Mouse (Mus musculus) liver, embryonic 14.5 days (tissue): ENCODE data around the gene Lad1. TPM values are rescaled to one million over a fixed set of nuclear protein-coding genes. Genes with fewer than 3 reads are reported as not detected.

Experiments used
- ATAC-seq: fragments of 200-750 bp; cut with Nextera tagmentation; 2 replicates; pipeline ENCODE4 v1.8.0; 2017; ENCODE audit warnings: moderate number of reproducible peaks, mild to moderate bottlenecking, moderate library complexity; ENCODE audit not compliant: insufficient read depth
- DNase-seq, 3 experiments: peaks; one replicate each; pipeline ENCODE4 v3.0.0-alpha.2; 2012 to 2013; ENCODE audit warnings: low read depth in 3 of 3, low spot score in 3 of 3
- H3K27ac ChIP-seq: fragments of 300-500 bp; sonication (generic); 2 replicates; pipeline ENCODE4 v1.5.1; 2014; ENCODE audit warnings: moderate library complexity, mild to moderate bottlenecking, control low read depth, inconsistent platforms
- H3K27me3 ChIP-seq: fragments of 300-500 bp; sonication (generic); 2 replicates; pipeline ENCODE4 v1.6.1; 2014; ENCODE audit warnings: mild to moderate bottlenecking, low read length, moderate library complexity; ENCODE audit not compliant: control insufficient read depth, insufficient read depth
- H3K36me3 ChIP-seq: fragments of 300-500 bp; sonication (generic); replicated peaks from 2 replicates; pipeline ENCODE4 v1.6.1; 2014; ENCODE audit warnings: low read depth; ENCODE audit not compliant: control insufficient read depth, insufficient read depth
- H3K4me1 ChIP-seq, 2 experiments: fragments of 200-500 bp in 1 of 2; fragments of 300-500 bp in 1 of 2; sonication (generic) in 1 of 2; replicated peaks; 2 replicates each; pipeline ENCODE4 v1.6.1; 2012 to 2014; ENCODE audit warnings: antibody characterized with exemption in 1 of 2, inconsistent platforms in 1 of 2, low read length in 1 of 2; ENCODE audit not compliant: control insufficient read depth in 2 of 2, insufficient read depth in 2 of 2
- H3K4me2 ChIP-seq: fragments of 300-500 bp; sonication (generic); 2 replicates; pipeline ENCODE4 v1.6.1; 2014; ENCODE audit warnings: low read depth, mild to moderate bottlenecking, control low read depth, moderate library complexity
- H3K4me3 ChIP-seq, 2 experiments: fragments of 200-500 bp in 1 of 2; fragments of 300-500 bp in 1 of 2; sonication (generic) in 1 of 2; 2 replicates each; pipeline ENCODE4 v1.5.1; 2012 to 2014; ENCODE audit warnings: low read depth in 2 of 2, low read length in 2 of 2, mild to moderate bottlenecking in 2 of 2, control low read depth in 1 of 2, inconsistent platforms in 1 of 2, moderate library complexity in 1 of 2; ENCODE audit not compliant: insufficient read depth in 1 of 2
- H3K9ac ChIP-seq: fragments of 300-500 bp; sonication (generic); replicated peaks from 2 replicates; pipeline ENCODE4 v1.6.1; 2014; ENCODE audit warnings: mild to moderate bottlenecking, control low read depth, moderate library complexity
- H3K9me3 ChIP-seq: fragments of 300-500 bp; sonication (generic); 2 replicates; pipeline ENCODE4 v1.6.1; 2016; ENCODE audit warnings: low read length, mixed read lengths; ENCODE audit not compliant: control insufficient read depth
- CTCF ChIP-seq: IDR thresholded peaks from 2 replicates; pipeline ENCODE4 v1.5.1; 2016; ENCODE audit warnings: antibody characterized with exemption, low read depth, control low read depth
- EP300 ChIP-seq: IDR thresholded peaks from 2 replicates; pipeline ENCODE4 v1.6.1; 2016; ENCODE audit warnings: antibody characterized with exemption, low read depth
- WGBS: fragments of 180-500 bp; shearing (Covaris S2); extraction: QIAGEN DNeasy Blood & Tissue Kit; methylation state at CpG from one replicate; pipeline ENCODE4 v1.1.7; 2014; ENCODE audit not compliant: insufficient replicate concordance; 5-methylcytosine and 5-hydroxymethylcytosine counted together
- polyA plus RNA-seq, 2 experiments: library from polyadenylated mRNA; depleted of rRNA in 1 of 2; stranded (reverse) in 1 of 2; unstranded in 1 of 2; fragments of >200 nt; fragmentation: Nextera tagmentation in 1 of 2; extraction: Ambion mirVana in 1 of 2; gene quantifications; 2 replicates each; pipeline versions ENCODE4 v1.2.1 to v1.2.3; 2012 to 2014

The Lad1 gene
- polyA plus RNA-seq, 2 experiments = 0.12 to 0.14 TPM

DNA sequence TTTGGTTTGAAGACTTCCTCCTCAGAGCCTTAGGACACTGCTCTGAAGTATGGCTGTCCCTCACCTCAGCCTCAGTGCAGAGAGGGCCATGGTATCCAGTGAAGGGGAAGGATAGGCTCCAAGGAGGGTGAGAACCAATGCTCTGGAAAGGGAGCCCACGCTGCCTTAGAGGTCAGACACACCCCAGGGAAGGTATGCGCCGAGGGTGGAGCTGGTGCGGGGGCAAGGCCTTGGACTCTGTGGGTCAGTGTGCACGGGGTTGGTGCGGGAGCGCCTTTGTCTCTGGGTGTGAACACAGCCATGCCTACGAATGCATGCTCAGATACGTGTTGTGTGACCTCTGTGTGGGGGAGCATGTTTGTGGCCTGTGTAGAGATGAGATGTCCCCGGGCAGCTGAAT is 1.7 kb downstream of the Lad1 start:
- WGBS = 53% methylated on average over 10 of the region's 10 CpGs
- TF ChIP-seq EP300 = no peak
- no peak for TF ChIP-seq CTCF
- Histone ChIP-seq H3K4me1 (no peaks in the 10 kb centered on the region), H3K9me3 (no peaks in the 10 kb centered on the region), H3K27me3 (peaks cover 44% of the 10 kb centered on the region), H3K36me3 (no peaks in the 10 kb centered on the region), H3K4me2 (no peak overlapping the region), H3K27ac (no peak overlapping the region), H3K4me3 (no peak overlapping the region), H3K9ac (no peak overlapping the region)
- ATAC-seq (no peak), DNase-seq (no peak)

GRCm38 (mm10) chr1:135820736-135821364 is 2.5 kb downstream of the Lad1 start:
- no peaks in the 10 kb centered on the region for H3K4me1 ChIP-seq
- no peak overlapping the region for H3K27ac ChIP-seq
- H3K4me2 ChIP-seq = no peak overlapping the region
- H3K36me3 ChIP-seq = no peaks in the 10 kb centered on the region
- peaks cover 44% of the 10 kb centered on the region for H3K27me3 ChIP-seq
- ATAC-seq = no peak
- 60% methylated on average over 16 of the region's 16 CpGs for WGBS
- no peak overlapping the region for H3K9ac ChIP-seq
- H3K9me3 ChIP-seq = no peaks in the 10 kb centered on the region
- DNase-seq = no peak
- TF ChIP-seq CTCF (no peak), EP300 (no peak)
- H3K4me3 ChIP-seq = no peak overlapping the region

- Histone ChIP-seq H3K4me3 (no peak overlapping the region), H3K9me3 (no peaks in the 10 kb centered on the region), H3K4me2 (no peak overlapping the region), H3K36me3 (no peaks in the 10 kb centered on the region), H3K9ac (no peak overlapping the region), H3K4me1 (no peaks in the 10 kb centered on the region), H3K27me3 (peaks cover 36% of the 10 kb centered on the region), H3K27ac (no peak overlapping the region)
- 70% methylated on average over 7 of the region's 7 CpGs for WGBS
- DNase-seq (no peak), ATAC-seq (no peak)
- no peak for TF ChIP-seq EP300
- no peak for TF ChIP-seq CTCF
Measured at GRCm38 (mm10) chr1:135821780-135822179, 3.4 kb downstream of the Lad1 start.

GRCm38 (mm10) chr1:135828918-135829317 is 10.5 kb downstream of the Lad1 start:
- ATAC-seq (no peak), DNase-seq (peak in 2 of 3 experiments; percentile 7 to 9)
- Histone ChIP-seq H3K36me3 (no peaks in the 10 kb centered on the region), H3K4me2 (no peak overlapping the region), H3K4me3 (no peak overlapping the region), H3K4me1 (no peaks in the 10 kb centered on the region), H3K9ac (no peak overlapping the region), H3K27ac (no peak overlapping the region), H3K9me3 (no peaks in the 10 kb centered on the region), H3K27me3 (no peaks in the 10 kb centered on the region; the same call in 1 of the 2 replicates)
- no peak for TF ChIP-seq EP300
- TF ChIP-seq CTCF = peak; percentile 81
- 8% methylated on average over 1 of the region's 1 CpGs for WGBS

GRCm38 (mm10) chr1:135834206-135834859 is 15.9 kb downstream of the Lad1 start:
- 44% methylated on average over 6 of the region's 6 CpGs for WGBS
- H3K27me3 ChIP-seq = no peaks in the 10 kb centered on the region; the same call in 1 of the 2 replicates

More at GRCm38 (mm10) chr1:135834206-135834859, 15.9 kb downstream of the Lad1 start:
- Histone ChIP-seq H3K9ac (no peak overlapping the region), H3K4me3 (no peak overlapping the region), H3K9me3 (no peaks in the 10 kb centered on the region), H3K4me1 (0 out of 4 replicates have a peak, but pooled peaks cover 0 to 2% of the 10 kb centered on the region in 2 experiments), H3K36me3 (no peaks in the 10 kb centered on the region), H3K4me2 (no peak overlapping the region), H3K27ac (no peak overlapping the region)
- no peak for ATAC-seq
- TF ChIP-seq EP300 = no peak
- TF ChIP-seq CTCF = no peak
- no peak for DNase-seq
